Mouse (Mus musculus) heart, embryonic 16.5 days (tissue): ENCODE measurements around the gene Cog5. TPM values are rescaled to one million over a fixed set of nuclear protein-coding genes. Genes with fewer than 3 reads are reported as not detected.

Source experiments
- ATAC-seq: fragments of 200-750 bp; cut with Nextera tagmentation; replicated peaks from 2 replicates; pipeline ENCODE4 v1.8.0; 2017; ENCODE audit warnings: moderate number of reproducible peaks; ENCODE audit not compliant: insufficient read depth, low FRiP score; ENCODE audit errors: extremely low read depth
- H3K27ac ChIP-seq: fragments of 300-500 bp; sonication (generic); 2 replicates; pipeline ENCODE4 v1.5.1; 2014; ENCODE audit warnings: mild to moderate bottlenecking, low read length, control low read depth, moderate library complexity
- H3K27me3 ChIP-seq: fragments of 300-500 bp; sonication (generic); 2 replicates; pipeline ENCODE4 v1.6.1; 2014; ENCODE audit warnings: low read length, mixed read lengths; ENCODE audit not compliant: control insufficient read depth, insufficient read depth
- H3K36me3 ChIP-seq: fragments of 300-500 bp; sonication (generic); 2 replicates; pipeline ENCODE4 v1.6.1; 2014; ENCODE audit not compliant: control insufficient read depth, insufficient read depth
- H3K4me1 ChIP-seq: fragments of 300-500 bp; sonication (generic); 2 replicates; pipeline ENCODE4 v1.6.1; 2014; ENCODE audit warnings: low read length, mixed read lengths; ENCODE audit not compliant: control insufficient read depth, insufficient read depth
- H3K4me2 ChIP-seq: fragments of 300-500 bp; sonication (generic); 2 replicates; pipeline ENCODE4 v1.6.1; 2014; ENCODE audit warnings: low read depth, mild to moderate bottlenecking, control low read depth, low read length
- H3K4me3 ChIP-seq: fragments of 300-500 bp; sonication (generic); 2 replicates; pipeline ENCODE4 v1.5.1; 2014; ENCODE audit warnings: mild to moderate bottlenecking, control low read depth, low read length
- H3K9ac ChIP-seq: fragments of 300-500 bp; sonication (generic); 2 replicates; pipeline ENCODE4 v1.6.1; 2014; ENCODE audit warnings: low read length, control low read depth
- H3K9me3 ChIP-seq: fragments of 300-500 bp; sonication (generic); replicated peaks from 2 replicates; pipeline ENCODE4 v1.6.1; 2016; ENCODE audit warnings: low read length; ENCODE audit not compliant: control insufficient read depth
- WGBS: fragments of 180-500 bp; shearing (Covaris S2); extraction: QIAGEN DNeasy Blood & Tissue Kit; methylation state at CpG from one replicate; pipeline ENCODE4 v1.1.7; 2014; 5-methylcytosine and 5-hydroxymethylcytosine counted together
- polyA plus RNA-seq: library from polyadenylated mRNA; unstranded; fragments of >200 nt; fragmentation: Nextera tagmentation; extraction: Ambion mirVana; gene quantifications from 2 replicates; pipeline ENCODE4 v1.2.1, GENCODE M21; 2015

Gene Cog5
- polyA plus RNA-seq, 1 experiment from 2014 or later = 27.3 TPM

GRCm38 (mm10) chr12:31884365-31884764 is 229.7 kb downstream of the Cog5 start:
- Histone ChIP-seq H3K27ac (no peak overlapping the region), H3K4me1 (no peaks in the 10 kb centered on the region)

GRCm38 (mm10) chr12:31885084-31885483 is 230.4 kb downstream of the Cog5 start:
- Histone ChIP-seq H3K4me3 (no peak overlapping the region), H3K9me3 (no peaks in the 10 kb centered on the region), H3K9ac (no peak overlapping the region), H3K4me1 (no peaks in the 10 kb centered on the region), H3K27ac (no peak overlapping the region), H3K4me2 (no peak overlapping the region), H3K27me3 (no peaks in the 10 kb centered on the region), H3K36me3 (peaks cover 4% of the 10 kb centered on the region; the same call in 1 of the 2 replicates)
- WGBS = 85% methylated on average over 4 of the region's 4 CpGs
- ATAC-seq = no peak

More at GRCm38 (mm10) chr12:31884365-31884764, 229.7 kb downstream of the Cog5 start:
- ATAC-seq = no peak
- Histone ChIP-seq H3K36me3 (peaks cover 4% of the 10 kb centered on the region; the same call in 1 of the 2 replicates), H3K4me2 (no peak overlapping the region), H3K9me3 (no peaks in the 10 kb centered on the region), H3K4me3 (no peak overlapping the region), H3K27me3 (no peaks in the 10 kb centered on the region), H3K9ac (no peak overlapping the region)
- WGBS = 74% methylated on average over 4 of the region's 4 CpGs

DNA sequence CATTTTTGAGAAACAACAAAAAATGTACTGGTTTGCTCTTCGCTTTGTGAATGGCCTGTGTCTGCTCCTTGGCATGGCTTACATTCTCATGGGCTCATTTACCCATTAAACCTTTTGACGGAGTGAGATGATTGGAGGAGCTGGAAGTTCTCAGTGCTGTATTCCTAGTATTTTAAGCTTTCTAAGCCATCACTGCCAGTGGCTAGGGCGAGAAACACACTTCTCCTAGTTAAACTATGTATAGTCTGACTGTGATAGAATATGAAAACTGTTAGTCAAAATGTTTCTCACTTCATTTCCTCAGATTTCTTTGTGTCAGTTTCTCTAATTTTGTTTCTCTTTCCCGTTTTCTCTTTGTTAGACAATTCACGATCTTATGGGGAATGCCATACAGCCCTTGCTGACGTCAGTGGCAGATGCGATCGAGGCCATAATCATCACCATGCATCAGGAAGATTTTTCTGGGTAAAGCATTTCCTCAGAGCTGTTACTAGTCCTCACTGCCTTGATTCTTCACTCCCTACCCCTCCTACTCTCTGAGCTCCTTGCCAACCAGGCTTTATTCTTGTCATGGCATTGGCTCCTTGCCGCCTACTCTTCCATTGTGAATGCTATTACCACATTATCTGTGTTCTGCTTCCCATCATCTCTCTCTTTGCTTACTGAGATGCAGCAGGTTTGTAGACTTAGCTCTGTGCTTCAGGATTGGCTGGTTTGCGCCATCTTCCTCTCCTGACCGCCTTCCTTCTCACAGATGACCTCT is 231.4 kb downstream of the Cog5 start:
- no peak overlapping the region for H3K9ac ChIP-seq
- no peak for ATAC-seq

GRCm38 (mm10) chr12:31890685-31891084 is 236.0 kb downstream of the Cog5 start:
- Histone ChIP-seq H3K36me3 (peaks cover 4% of the 10 kb centered on the region; the same call in 1 of the 2 replicates), H3K9ac (no peak overlapping the region), H3K9me3 (no peaks in the 10 kb centered on the region), H3K27ac (no peak overlapping the region), H3K4me3 (no peak overlapping the region), H3K4me1 (peaks cover 3% of the 10 kb centered on the region), H3K27me3 (no peaks in the 10 kb centered on the region), H3K4me2 (no peak overlapping the region)
- WGBS = 77% methylated on average over 6 of the region's 6 CpGs
- ATAC-seq = no peak

More for the DNA sequence above, 231.4 kb downstream of the Cog5 start:
- Histone ChIP-seq H3K27me3 (no peaks in the 10 kb centered on the region), H3K4me2 (no peak overlapping the region), H3K4me1 (no peaks in the 10 kb centered on the region), H3K36me3 (peaks cover 4% of the 10 kb centered on the region; the same call in 1 of the 2 replicates), H3K27ac (no peak overlapping the region), H3K9me3 (no peaks in the 10 kb centered on the region), H3K4me3 (no peak overlapping the region)
- WGBS = 92% methylated on average over 11 of the region's 11 CpGs

GRCm38 (mm10) chr12:31892079-31892478 is 237.4 kb downstream of the Cog5 start:
- Histone ChIP-seq H3K36me3 (no peaks in the 10 kb centered on the region; the same call in 1 of the 2 replicates), H3K9ac (no peak overlapping the region), H3K27ac (no peak overlapping the region), H3K27me3 (no peaks in the 10 kb centered on the region), H3K9me3 (no peaks in the 10 kb centered on the region), H3K4me1 (peaks cover 11% of the 10 kb centered on the region), H3K4me2 (no peak overlapping the region), H3K4me3 (no peak overlapping the region)
- no peak for ATAC-seq

DNA sequence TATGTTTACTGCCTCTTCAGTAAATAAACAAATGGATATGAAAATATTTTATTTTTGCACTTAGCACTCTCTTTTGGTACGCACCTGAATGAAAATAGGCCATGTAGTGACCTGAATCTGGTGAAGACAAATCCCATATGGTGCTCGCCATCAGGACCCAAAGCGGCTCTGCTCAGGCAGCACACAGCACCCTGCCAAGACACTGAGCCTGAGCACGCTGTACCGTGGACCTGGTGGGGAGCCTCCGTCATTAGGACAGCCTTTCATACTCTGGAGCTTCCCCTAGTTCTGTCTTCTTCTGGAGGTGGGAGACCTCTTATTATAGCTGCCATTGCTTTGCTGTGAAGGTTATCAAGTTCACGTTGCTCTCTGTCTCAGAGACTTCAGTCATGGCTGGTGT is 238.1 kb downstream of the Cog5 start:
- Histone ChIP-seq H3K4me1 (peaks cover 11% of the 10 kb centered on the region), H3K4me2 (no peak overlapping the region), H3K36me3 (no peaks in the 10 kb centered on the region; the same call in 1 of the 2 replicates), H3K9me3 (no peaks in the 10 kb centered on the region), H3K27ac (no peak overlapping the region), H3K4me3 (no peak overlapping the region), H3K27me3 (no peaks in the 10 kb centered on the region), H3K9ac (no peak overlapping the region)
- WGBS = 85% methylated on average over 7 of the region's 7 CpGs
- no peak for ATAC-seq

GRCm38 (mm10) chr12:31895095-31895734 is 240.5 kb downstream of the Cog5 start:
- Histone ChIP-seq H3K9me3 (no peaks in the 10 kb centered on the region), H3K36me3 (no peaks in the 10 kb centered on the region; the same call in 1 of the 2 replicates), H3K27ac (no peak overlapping the region), H3K4me2 (no peak overlapping the region), H3K4me3 (no peak overlapping the region), H3K27me3 (no peaks in the 10 kb centered on the region), H3K4me1 (peaks cover 11% of the 10 kb centered on the region), H3K9ac (no peak overlapping the region)
- WGBS = 41% methylated on average over 8 of the region's 8 CpGs
- no peak for ATAC-seq

- no peaks in the 10 kb centered on the region for H3K27me3 ChIP-seq
- no peak overlapping the region for H3K9ac ChIP-seq
- no peak overlapping the region for H3K27ac ChIP-seq
- no peak for ATAC-seq
- H3K4me3 ChIP-seq = no peak overlapping the region
- H3K9me3 ChIP-seq = no peaks in the 10 kb centered on the region
- WGBS = 28% methylated on average over 2 of the region's 2 CpGs
- H3K4me1 ChIP-seq = peaks cover 11% of the 10 kb centered on the region
- H3K4me2 ChIP-seq = no peak overlapping the region
- H3K36me3 ChIP-seq = no peaks in the 10 kb centered on the region; the same call in 1 of the 2 replicates
Measured at GRCm38 (mm10) chr12:31895888-31896287, 241.2 kb downstream of the Cog5 start.

- Histone ChIP-seq H3K27ac (no peak overlapping the region), H3K4me2 (no peak overlapping the region), H3K4me3 (no peak overlapping the region), H3K36me3 (no peaks in the 10 kb centered on the region; the same call in 1 of the 2 replicates), H3K27me3 (no peaks in the 10 kb centered on the region), H3K4me1 (peaks cover 11% of the 10 kb centered on the region), H3K9ac (no peak overlapping the region), H3K9me3 (no peaks in the 10 kb centered on the region)
- WGBS = 49% methylated on average over 5 of the region's 5 CpGs
- no peak for ATAC-seq
Measured at GRCm38 (mm10) chr12:31896295-31896694, 241.6 kb downstream of the Cog5 start.
